Comparison of ENCODE assay signal across 22 mouse cellular contexts in the genomic region with DNA sequence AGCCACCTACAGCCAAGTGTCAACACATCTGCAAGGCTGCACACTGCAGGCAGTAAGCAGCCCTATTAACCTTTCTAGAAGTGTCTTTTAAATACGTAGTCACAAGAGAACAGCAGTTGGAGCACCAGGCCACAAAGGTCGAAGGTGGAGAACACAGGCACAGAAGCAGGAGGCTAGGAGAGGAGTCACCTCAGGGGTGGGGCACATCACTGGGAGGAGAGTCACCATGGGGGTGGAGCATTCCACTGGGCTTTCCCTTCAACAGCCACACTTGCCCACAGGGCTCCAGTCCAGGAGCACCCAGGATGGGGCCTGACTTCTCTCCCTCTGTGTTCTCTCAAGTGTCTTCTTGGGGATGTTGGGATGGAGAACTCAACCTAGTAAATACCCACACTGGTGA. TPM values are rescaled to one million over a fixed set of nuclear protein-coding genes. Genes with fewer than 3 reads are reported as not detected.
DNase-seq lines count a peak whose midpoint lies in the region; ATAC-seq and TF ChIP-seq lines count a peak whose summit lies in the region.
"Had no signal": no experiment of that assay in that cellular context is flagged by ENCODE, and none has a peak within 500 bp of the region (broad histone marks: within the 10 kb centered on the region; RNA-seq: fewer than 3 reads in every experiment).

No protein-coding gene starts in this region.

- H3K4me3 ChIP-seq in lung, postnatal 0 days (ENCODE audit: low read depth, low read length): no peak overlapping the region
- no peak overlapping the region for H3K4me3 ChIP-seq in layer of hippocampus, adult 2 months
- H3K4me3 ChIP-seq in midbrain, embryonic 14.5 days (replicated peaks; ENCODE audit: low read depth, low read length): no peak overlapping the region
- H3K4me3 ChIP-seq: embryonic facial prominence, embryonic 15.5 days; gastrocnemius, adult 2 months; heart, embryonic 13.5 days; hindbrain, embryonic 15.5 days; limb, embryonic 15.5 days; midbrain, embryonic 13.5 days; neural tube, embryonic 13.5 days had no signal

- TF ChIP-seq CTCF in lung, postnatal 0 days (IDR thresholded peaks at IDR 0.05): no peak
- no peak for TF ChIP-seq CTCF in layer of hippocampus, adult 2 months (conservative IDR thresholded peaks at IDR 0.05)

- no peaks in the 10 kb centered on the region for H3K9me3 ChIP-seq in lung, postnatal 0 days (ENCODE audit: low read length)
- no peaks in the 10 kb centered on the region for H3K9me3 ChIP-seq in midbrain, embryonic 14.5 days (ENCODE audit: control insufficient read depth, low read length)
- H3K9me3 ChIP-seq: embryonic facial prominence, embryonic 15.5 days; heart, embryonic 13.5 days; hindbrain, embryonic 15.5 days; limb, embryonic 15.5 days; midbrain, embryonic 13.5 days; neural tube, embryonic 13.5 days had no signal

- no peak overlapping the region for H3K9ac ChIP-seq in lung, postnatal 0 days (replicated peaks; ENCODE audit: low read depth)
- no peak overlapping the region for H3K9ac ChIP-seq in midbrain, embryonic 14.5 days (replicated peaks; ENCODE audit: low read length)
- H3K9ac ChIP-seq: embryonic facial prominence, embryonic 15.5 days; heart, embryonic 13.5 days; hindbrain, embryonic 15.5 days; limb, embryonic 15.5 days; midbrain, embryonic 13.5 days; neural tube, embryonic 13.5 days had no signal

- 59% methylated on average over 2 of the region's 2 CpGs for WGBS in lung, postnatal 0 days
- 81% methylated on average over 2 of the region's 2 CpGs for WGBS in midbrain, embryonic 14.5 days

- peak; percentile 57 for DNase-seq in adrenal gland, adult 2 months
- DNase-seq in adrenal gland, adult 8-10 months: no peak
- no peak for DNase-seq in lung, postnatal 0 days (ENCODE audit: low spot score)
- DNase-seq in lung, postnatal 36 days: no peak
- no peak for DNase-seq in layer of hippocampus, adult 2 months (ENCODE audit: low spot score in 2 of 2)
- DNase-seq in midbrain, embryonic 14.5 days: no peak
- DNase-seq in thymus, postnatal 25 days: no peak
- DNase-seq: cerebellum, adult 2 months; cerebellum, postnatal 36 days; gastrocnemius, adult 2 months; kidney, adult 18-20 months; kidney, postnatal 4 days; spleen, adult 18-20 months; thymus, adult 2 months had no signal

- H3K27me3 ChIP-seq in lung, postnatal 0 days (replicated peaks; ENCODE audit: insufficient read depth, low read length): no peaks in the 10 kb centered on the region
- no peaks in the 10 kb centered on the region for H3K27me3 ChIP-seq in midbrain, embryonic 14.5 days (ENCODE audit: control insufficient read depth, insufficient read depth, low read length)
- H3K27me3 ChIP-seq: embryonic facial prominence, embryonic 15.5 days; heart, embryonic 13.5 days; hindbrain, embryonic 15.5 days; limb, embryonic 15.5 days; midbrain, embryonic 13.5 days; neural tube, embryonic 13.5 days had no signal

- H3K27ac ChIP-seq in lung, postnatal 0 days (ENCODE audit: low read length): no peak overlapping the region
- no peak overlapping the region for H3K27ac ChIP-seq in layer of hippocampus, adult 2 months
- H3K27ac ChIP-seq in midbrain, embryonic 14.5 days (replicated peaks; ENCODE audit: low read depth, low read length): no peak overlapping the region
- H3K27ac ChIP-seq: embryonic facial prominence, embryonic 15.5 days; gastrocnemius, adult 2 months; heart, embryonic 13.5 days; hindbrain, embryonic 15.5 days; limb, embryonic 15.5 days; midbrain, embryonic 13.5 days; neural tube, embryonic 13.5 days had no signal

- no peak overlapping the region for H3K4me2 ChIP-seq in lung, postnatal 0 days (replicated peaks; ENCODE audit: low read depth, low read length)
- no peak overlapping the region for H3K4me2 ChIP-seq in midbrain, embryonic 14.5 days (ENCODE audit: low read length)
- H3K4me2 ChIP-seq: embryonic facial prominence, embryonic 15.5 days; heart, embryonic 13.5 days; hindbrain, embryonic 15.5 days; limb, embryonic 15.5 days; midbrain, embryonic 13.5 days; neural tube, embryonic 13.5 days had no signal

- H3K4me1 ChIP-seq in lung, postnatal 0 days (ENCODE audit: insufficient read depth, low read depth, low read length): 0 out of 2 replicates have a peak, but pooled peaks cover 6% of the 10 kb centered on the region
- peaks cover 10% of the 10 kb centered on the region for H3K4me1 ChIP-seq in midbrain, embryonic 14.5 days (ENCODE audit: control insufficient read depth, insufficient read depth, low read length)

- no peaks in the 10 kb centered on the region for H3K36me3 ChIP-seq in lung, postnatal 0 days (ENCODE audit: insufficient read depth, low read length)
- H3K36me3 ChIP-seq in midbrain, embryonic 14.5 days (ENCODE audit: control insufficient read depth, insufficient read depth, low read length): peaks cover 15% of the 10 kb centered on the region

- no peak for TF ChIP-seq EP300 in lung, postnatal 0 days (IDR thresholded peaks at IDR 0.05)

- ATAC-seq in lung, postnatal 0 days: peak; percentile 10; the same call in 1 of the 2 replicates
- ATAC-seq in megakaryocyte-erythroid progenitor cell, adult 5-6 weeks (replicated peaks; ENCODE audit: low FRiP score, low TSS enrichment, poor library complexity, severe bottlenecking): 0 out of 2 replicates have a peak, but pooled peaks have one; percentile 15
- ATAC-seq in midbrain, embryonic 14.5 days (ENCODE audit: low FRiP score, low TSS enrichment): no peak
- ATAC-seq: forebrain, embryonic 16.5 days; midbrain, embryonic 13.5 days had no signal

RNA-seq across cellular contexts. Expression of a gene that starts 4.8 kb away (rescaled TPM):
- 10 to 100 TPM; 41.2 to 55.9 TPM for total RNA-seq in adrenal gland, adult 2 months (2021)
- polyA plus RNA-seq in adrenal gland, adult 2 months (2012; rRNA removed): 104 and 124 TPM in 2 replicates
- total RNA-seq in adrenal gland, adult 8-10 months (2022): 10 to 100 TPM; 50.1 to 70.1 (median 55.6) TPM
- polyA plus RNA-seq in lung, postnatal 0 days (2015; fragmentation: Nextera tagmentation; extraction: Ambion mirVana): 31.0 and 33.0 TPM in 2 replicates
- total RNA-seq in megakaryocyte-erythroid progenitor cell, adult 5-6 weeks (2014; fragmentation: Nextera tagmentation): 27.4 and 30.4 TPM in 2 replicates
- total RNA-seq in megakaryocyte-erythroid progenitor cell, adult 5-6 weeks (2017): 9.2 and 12.9 TPM in 2 replicates
- 10 to 100 TPM; 33.9 to 35.9 TPM for total RNA-seq in layer of hippocampus, adult 2 months (2021)
- polyA plus RNA-seq in midbrain, embryonic 14.5 days (2014; fragmentation: Nextera tagmentation; extraction: Ambion mirVana): 22.3 and 26.7 TPM in 2 replicates

RNA-seq across cellular contexts. Expression of a gene that starts 17.5 kb away (rescaled TPM):
- 100 to 1,000 TPM in 1 of 2 experiments, 10 to 100 TPM in 1; 98.5 to 118 TPM for total RNA-seq in adrenal gland, adult 2 months (2021)
- 107 and 149 TPM in 2 replicates for polyA plus RNA-seq in adrenal gland, adult 2 months (2012; rRNA removed)
- 100 to 1,000 TPM; 110 to 182 (median 142) TPM for total RNA-seq in adrenal gland, adult 8-10 months (2022)
- 16.3 and 16.6 TPM in 2 replicates for polyA plus RNA-seq in lung, postnatal 0 days (2015; fragmentation: Nextera tagmentation; extraction: Ambion mirVana)
- 0.07 TPM in 1 of 2 replicates, not detected in the other for total RNA-seq in megakaryocyte-erythroid progenitor cell, adult 5-6 weeks (2014; fragmentation: Nextera tagmentation)
- total RNA-seq in megakaryocyte-erythroid progenitor cell, adult 5-6 weeks (2017): 0.15 and 0.56 TPM in 2 replicates
- 100 to 1,000 TPM; 170 to 183 TPM for total RNA-seq in layer of hippocampus, adult 2 months (2021)
- 35.5 and 38.8 TPM in 2 replicates for polyA plus RNA-seq in midbrain, embryonic 14.5 days (2014; fragmentation: Nextera tagmentation; extraction: Ambion mirVana)

Comparison
In these comparisons a context has a peak if more than half of its experiments do, and no peak if none do; other contexts are left out.
1. RNA of a gene that starts 17.5 kb away (total RNA-seq): 170 to 183 TPM in layer of hippocampus, adult 2 months, 110 to 182 TPM in adrenal gland, adult 8-10 months and 98.5 to 118 TPM in adrenal gland, adult 2 months; 0.07 to 0.56 TPM in megakaryocyte-erythroid progenitor cell, adult 5-6 weeks; every median in the first group is over 10 times any median in the second.